Mouse (Mus musculus) kidney, adult 8-10 months (tissue): Measurements from ENCODE around the gene Swi5.
"Not testable (repeated sequence)": the region's sequence is repeated elsewhere in the genome, so short reads cannot be mapped to it uniquely, and the experiment has no call there.

Experiments used
- DNase-seq, 2 experiments: peaks; one replicate each; pipeline ENCODE4 v3.0.0; 2022

Swi5 gene

GRCm38 (mm10) chr2:32311443-32312317 lies 23.8 kb upstream of the Swi5 start:
- no peak for DNase-seq

- no peak for DNase-seq
Observed at GRCm38 (mm10) chr2:32310096-32310845, 22.4 kb upstream of the Swi5 start.

- DNase-seq: no peak
Observed at GRCm38 (mm10) chr2:32308870-32309568, 21.1 kb upstream of the Swi5 start.

GRCm38 (mm10) chr2:32307941-32308760 lies 20.3 kb upstream of the Swi5 start:
- DNase-seq: peak; percentile 39 to 52

GRCm38 (mm10) chr2:32307247-32307798 lies 19.4 kb upstream of the Swi5 start:
- no peak for DNase-seq

GRCm38 (mm10) chr2:32306176-32306575 lies 18.3 kb upstream of the Swi5 start:
- DNase-seq: no peak

- no peak for DNase-seq
Observed at GRCm38 (mm10) chr2:32305668-32306067, 17.8 kb upstream of the Swi5 start.

GRCm38 (mm10) chr2:32304145-32304832 lies 16.4 kb upstream of the Swi5 start:
- DNase-seq: peak in 1 of 2 experiments; percentile 53

- no peak for DNase-seq
Observed at GRCm38 (mm10) chr2:32302952-32303351, 15.1 kb upstream of the Swi5 start.

GRCm38 (mm10) chr2:32299469-32299868 lies 11.6 kb upstream of the Swi5 start:
- DNase-seq: no peak

GRCm38 (mm10) chr2:32295842-32296241 lies 8.0 kb upstream of the Swi5 start:
- DNase-seq: not testable (repeated sequence)

- DNase-seq: no peak
Observed at GRCm38 (mm10) chr2:32295285-32295684, 7.4 kb upstream of the Swi5 start.

- DNase-seq: no peak
Observed at GRCm38 (mm10) chr2:32294348-32294747, 6.5 kb upstream of the Swi5 start.

GRCm38 (mm10) chr2:32289578-32289977 lies 1.7 kb upstream of the Swi5 start:
- DNase-seq: no peak

GRCm38 (mm10) chr2:32288371-32288931 lies 576 bp upstream of the Swi5 start:
- peak in 1 of 2 experiments; percentile 45 for DNase-seq

- no peak for DNase-seq
Observed at GRCm38 (mm10) chr2:32287334-32287840, 488 bp downstream of the Swi5 start, which contains the start of gene Golga2. Gene Golga2, plus strand, starts transcription at chr2:32287384.

GRCm38 (mm10) chr2:32283986-32284385 lies 3.9 kb downstream of the Swi5 start:
- no peak for DNase-seq

- peak; percentile 65 to 76 for DNase-seq
Observed at GRCm38 (mm10) chr2:32282727-32283126, 5.1 kb downstream of the Swi5 start.

GRCm38 (mm10) chr2:32282289-32282688 lies 5.6 kb downstream of the Swi5 start:
- DNase-seq: no peak

GRCm38 (mm10) chr2:32275823-32276222 lies 12.1 kb downstream of the Swi5 start:
- DNase-seq: no peak

- DNase-seq: peak in 1 of 2 experiments; percentile 70
Observed at GRCm38 (mm10) chr2:32260635-32261034, 27.2 kb downstream of the Swi5 start.
